Mouse (Mus musculus) activated CD4-positive, CD25-positive, alpha-beta regulatory T cell, adult 4 months (primary cell): ENCODE measurements around the gene Nagpa. TPM values are rescaled to one million over a fixed set of nuclear protein-coding genes. Genes with fewer than 3 reads are reported as not detected.
"Not testable (repeated sequence)": the region's sequence is repeated elsewhere in the genome, so short reads cannot be mapped to it uniquely, and the experiment has no call there.

Experiments used
- ATAC-seq: one replicate; pipeline ENCODE4 v1.8.0; 2017
- polyA plus RNA-seq, 2 experiments: library from polyadenylated mRNA; unstranded; fragments of 100-300 nt; shearing (Covaris generic); gene quantifications; one replicate each; pipeline ENCODE4 v1.2.1; 2017

The Nagpa gene
- polyA plus RNA-seq: 10 to 100 TPM; 10.5 to 17.3 TPM

DNA sequence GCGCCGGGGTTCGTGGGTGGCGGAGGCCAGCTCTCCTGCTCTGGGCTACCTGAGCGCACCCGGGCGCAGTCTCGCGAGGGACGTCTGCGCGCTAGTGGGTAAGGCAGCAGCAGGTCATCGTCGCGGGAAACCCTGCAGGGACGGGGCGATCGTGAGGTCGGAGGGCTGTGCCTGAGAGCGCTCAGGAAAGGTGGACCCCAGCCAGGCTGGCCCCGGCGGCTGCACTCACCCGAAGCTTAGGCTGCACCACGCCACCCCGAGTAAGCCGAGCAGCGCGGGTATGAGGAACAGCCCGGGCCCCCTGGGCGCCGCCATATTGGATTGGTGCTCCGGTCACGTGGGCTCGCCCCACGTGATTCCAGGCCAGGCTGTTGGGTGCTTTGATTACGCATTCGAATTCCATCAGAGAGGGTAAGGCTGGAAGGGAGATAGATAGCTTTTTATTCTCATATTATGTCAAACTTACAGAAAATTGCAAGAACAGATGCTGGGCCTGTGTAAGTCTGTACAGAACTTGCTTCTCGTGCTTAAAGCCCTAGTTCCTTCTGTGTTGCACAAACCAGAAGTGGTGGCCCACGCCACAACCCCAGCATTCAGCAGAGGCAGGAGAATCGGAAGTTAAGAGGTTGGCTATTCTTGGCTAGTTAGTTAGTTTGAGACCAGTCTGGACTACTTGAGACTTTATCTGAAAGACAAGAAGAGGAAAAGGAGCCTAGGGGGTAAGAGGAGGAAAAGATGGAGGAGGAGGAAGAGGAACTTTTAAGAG, at the start of gene Nagpa:
Gene Nagpa (minus strand): TSS at position 345 of the 766 bp plus-strand sequence.
- peak; percentile 85 for ATAC-seq

DNA sequence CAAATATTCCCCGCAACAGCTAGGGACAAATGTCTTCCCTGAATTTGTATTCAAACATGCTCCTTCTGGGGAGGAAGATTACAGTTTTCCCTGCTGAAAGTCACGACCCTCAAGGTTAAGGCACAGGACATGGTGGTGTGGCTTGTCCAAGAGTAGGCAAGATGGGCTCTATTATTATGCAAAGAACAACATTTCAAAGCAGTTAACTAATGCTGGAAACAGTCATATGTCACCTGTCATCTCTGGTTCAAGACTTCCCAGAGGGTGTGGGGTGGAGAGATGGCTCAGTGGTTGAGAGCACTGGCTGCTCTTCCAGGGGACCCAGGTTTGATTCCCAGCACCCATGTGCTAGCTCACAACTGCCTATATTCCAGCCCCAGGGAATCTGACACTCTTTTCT, 48.4 kb upstream of the Nagpa start:
- ATAC-seq: no peak

DNA sequence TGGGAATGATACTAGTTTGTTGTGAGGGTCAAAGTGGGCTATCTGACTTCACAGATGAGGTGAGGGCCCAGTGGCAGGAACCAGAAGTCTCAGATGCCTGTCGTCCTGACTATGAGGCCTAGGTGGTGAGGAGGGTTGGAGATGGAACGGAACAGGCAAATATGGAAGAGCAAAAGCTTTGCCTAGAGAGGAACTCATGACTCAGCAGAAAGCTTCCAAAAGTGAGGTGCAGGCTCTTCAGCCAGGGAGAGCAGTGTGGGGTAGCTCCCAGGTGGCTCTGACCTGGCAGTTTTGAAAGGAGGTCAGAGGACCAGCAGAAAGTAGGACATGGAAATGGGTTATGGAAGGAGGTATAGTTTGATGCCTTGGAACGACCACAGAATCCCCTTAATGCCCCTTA, 47.1 kb upstream of the Nagpa start:
- no peak for ATAC-seq

DNA sequence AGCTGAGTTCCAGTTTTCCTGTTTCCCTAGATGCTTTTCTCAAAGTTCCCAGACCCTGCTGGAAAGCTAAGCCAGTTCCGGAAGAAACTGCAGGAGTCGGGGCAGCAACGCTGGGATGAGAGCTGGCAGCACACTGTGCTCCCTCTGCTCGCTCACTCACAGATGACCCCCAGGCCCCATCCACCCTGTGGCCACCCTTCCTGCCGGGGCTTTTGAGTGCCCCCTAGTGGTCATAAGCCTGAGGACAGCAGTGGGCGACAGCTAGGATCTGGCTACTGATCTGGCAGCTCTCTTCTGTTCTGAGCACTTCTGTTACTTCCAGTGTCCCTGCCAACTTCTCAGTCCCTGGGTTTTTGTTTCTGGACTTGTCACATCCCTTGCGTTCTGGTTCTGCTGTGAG, 40.6 kb upstream of the Nagpa start:
- ATAC-seq: peak; percentile 75

DNA sequence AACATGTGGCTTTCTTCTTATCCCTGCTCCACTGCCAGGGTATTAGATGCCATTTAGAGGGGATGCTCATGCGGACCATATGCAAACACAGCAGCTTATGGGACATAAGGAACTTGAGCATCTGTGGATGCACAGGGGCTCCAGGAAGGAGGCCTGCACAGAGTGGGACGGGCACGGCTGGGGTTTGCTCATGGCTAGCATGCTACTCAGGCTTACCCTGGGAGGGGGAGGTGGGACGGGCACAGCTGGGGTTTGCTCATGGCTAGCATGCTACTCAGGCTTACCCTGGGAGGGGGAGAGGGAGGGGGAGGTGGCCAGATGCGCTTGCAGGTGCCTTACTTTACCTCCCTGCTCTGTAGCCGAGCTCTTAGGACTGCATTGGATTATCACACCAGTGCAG, 39.1 kb upstream of the Nagpa start:
- ATAC-seq: no peak

DNA sequence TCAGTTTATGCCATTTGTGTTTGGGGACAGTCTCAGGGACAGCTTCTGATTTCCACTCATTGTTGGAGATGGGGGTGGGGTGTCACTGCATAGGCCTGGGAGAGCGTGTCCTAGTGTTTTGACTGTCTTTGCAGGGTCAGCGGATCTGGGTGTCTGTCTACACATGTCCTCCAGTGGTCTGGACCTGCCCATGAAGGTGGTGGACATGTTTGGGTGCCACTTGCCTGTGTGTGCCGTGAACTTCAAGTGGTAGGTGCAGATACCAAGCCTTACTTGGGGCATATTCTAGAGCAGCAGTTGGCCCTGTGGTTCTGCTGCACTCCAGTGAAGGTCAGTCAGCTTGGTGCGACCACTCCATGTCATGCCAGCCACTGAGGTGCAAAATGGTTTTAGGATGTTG, 38.5 kb upstream of the Nagpa start:
- no peak for ATAC-seq

DNA sequence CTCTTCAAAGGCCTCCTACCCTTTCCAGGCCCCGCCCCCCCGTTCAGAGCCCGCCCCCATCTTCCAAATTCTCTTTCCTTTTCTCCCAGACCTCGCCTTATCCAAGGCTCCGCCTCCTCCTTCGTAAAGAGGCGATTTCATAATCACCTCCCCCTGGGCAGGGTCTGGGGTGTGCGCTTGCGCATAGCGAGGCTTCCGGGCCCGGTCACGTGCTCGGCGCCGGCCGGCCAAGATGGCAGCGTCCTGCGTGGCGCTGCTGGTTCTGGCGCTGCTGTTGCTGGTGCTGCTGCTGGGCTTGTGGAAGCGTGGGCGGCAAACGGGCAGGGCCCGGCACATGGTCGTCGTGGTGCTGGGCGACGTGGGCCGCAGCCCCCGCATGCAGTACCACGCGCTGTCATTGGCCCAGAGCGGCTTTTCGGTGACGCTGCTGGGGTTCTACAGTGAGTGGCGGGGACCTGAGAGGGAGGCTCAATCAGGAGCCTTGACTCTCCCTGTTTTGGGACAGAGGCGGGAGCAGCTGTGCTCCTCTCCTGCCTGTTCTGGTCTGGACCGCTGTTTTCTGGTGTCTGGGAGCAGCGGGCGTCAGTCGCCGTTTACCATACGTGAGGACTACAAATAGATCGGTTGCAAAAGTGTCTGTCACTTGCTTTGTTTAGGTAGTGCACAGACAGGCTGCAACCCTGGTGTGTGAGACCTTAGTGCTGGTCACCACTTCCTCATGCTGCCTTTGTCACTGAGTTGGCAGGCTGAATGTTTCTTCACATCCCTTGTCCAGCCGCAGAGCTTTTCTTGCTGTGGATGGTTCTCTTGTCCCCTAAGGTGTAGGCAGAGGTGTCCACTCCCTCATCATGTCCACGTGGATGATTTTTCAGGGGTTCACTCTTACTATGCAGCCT, 29.9 kb upstream of the Nagpa start, which contains the start of gene Alg1:
Gene Alg1 (plus strand): TSS at position 204 of the 896 bp plus-strand sequence.
- ATAC-seq: peak; percentile 92

DNA sequence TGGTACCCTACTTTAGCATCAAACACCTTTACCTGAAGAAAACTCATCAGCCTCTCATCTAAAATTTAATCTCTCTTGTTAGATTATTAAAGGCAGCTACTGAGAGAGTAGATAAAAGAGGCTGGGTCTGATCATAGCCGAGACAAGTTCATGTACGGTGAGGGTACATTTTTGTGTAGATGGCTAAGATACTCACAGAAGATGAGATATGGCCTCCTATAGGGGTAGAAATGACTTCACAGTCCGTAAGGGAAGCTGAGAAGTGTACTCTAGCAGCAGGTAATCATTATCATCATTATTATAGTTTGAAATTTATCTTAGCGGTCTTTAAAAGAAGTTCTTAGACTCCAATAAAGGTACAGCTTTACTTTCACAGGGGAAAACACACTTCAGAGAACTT, 29.2 kb upstream of the Nagpa start:
- no peak for ATAC-seq

DNA sequence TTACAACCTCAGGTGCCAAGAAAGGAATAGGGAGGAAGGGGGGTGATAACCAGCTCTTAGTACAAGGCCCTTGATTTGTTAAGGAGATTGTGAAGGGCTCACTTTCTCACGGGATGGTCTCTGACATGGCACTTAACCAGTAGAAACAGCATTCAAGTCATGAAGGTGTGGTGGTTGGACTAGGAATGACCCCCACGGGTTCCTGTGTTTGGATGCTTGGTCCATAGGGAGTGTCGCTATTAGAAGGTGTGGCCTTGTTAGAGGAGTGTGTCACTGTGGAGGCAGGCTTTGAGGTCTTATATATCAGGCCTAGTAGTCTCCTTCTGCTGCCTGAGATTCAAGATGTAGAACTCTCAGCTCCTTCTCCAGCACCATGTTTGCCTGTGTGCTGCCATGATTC, 24.3 kb upstream of the Nagpa start:
- ATAC-seq: not testable (repeated sequence)

DNA sequence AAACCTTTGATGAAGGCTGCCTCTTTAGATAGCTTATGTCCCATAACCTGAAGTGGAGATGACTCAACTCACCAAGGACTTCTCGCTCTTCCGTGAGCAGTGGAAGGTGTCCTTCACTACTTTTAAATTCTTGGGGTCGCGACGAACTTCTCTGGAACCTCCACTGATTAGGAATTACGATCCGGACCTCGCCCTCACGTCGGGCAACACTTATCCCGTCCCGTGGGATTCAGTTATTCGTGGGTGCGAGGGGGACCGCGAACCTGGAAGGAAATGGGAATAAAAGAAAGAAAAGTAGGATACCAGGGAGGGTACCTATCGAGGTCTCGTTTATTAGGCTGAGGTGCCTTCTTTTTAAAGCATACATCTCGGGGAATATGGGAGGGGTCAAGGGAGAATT, 23.7 kb upstream of the Nagpa start:
- not testable (repeated sequence) for ATAC-seq

DNA sequence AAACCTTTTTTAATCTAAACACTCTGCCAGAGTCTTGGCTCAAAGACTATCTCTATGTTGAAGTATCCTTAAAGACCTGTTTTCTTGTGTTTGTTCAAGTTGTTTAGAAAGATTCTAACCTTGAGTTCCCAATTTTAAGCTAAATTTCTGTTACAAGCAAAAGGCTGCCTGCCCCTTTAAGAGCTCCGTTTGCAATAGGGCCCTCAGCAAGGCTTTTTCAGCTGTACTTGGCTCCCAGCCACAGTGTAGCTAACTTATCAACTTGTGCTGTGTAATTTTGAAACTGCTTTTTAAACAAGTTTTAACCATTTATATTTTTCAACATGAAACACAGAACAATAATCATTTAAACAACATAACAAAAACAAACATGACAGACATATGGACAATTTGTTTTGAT, 22.7 kb upstream of the Nagpa start:
- not testable (repeated sequence) for ATAC-seq

DNA sequence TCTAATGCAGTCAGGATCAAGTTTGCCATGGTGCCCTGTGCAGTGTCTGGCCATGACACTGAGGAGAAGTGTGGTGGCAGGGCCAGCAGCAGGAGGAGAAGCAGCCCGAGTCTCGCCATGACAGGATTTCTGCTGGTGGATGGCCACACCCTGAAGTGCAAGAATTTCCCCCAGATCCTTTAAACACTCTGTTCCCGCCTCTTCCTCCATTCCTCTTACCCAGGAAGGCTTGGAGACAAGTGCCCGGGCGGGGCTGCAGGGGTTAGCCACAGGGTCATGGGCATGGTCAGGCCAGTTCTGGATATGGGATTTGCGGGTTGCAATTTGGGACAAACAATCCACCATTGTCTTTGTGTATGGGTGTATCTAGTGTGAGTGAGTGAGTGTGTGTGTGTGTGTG, 18.3 kb upstream of the Nagpa start, which contains the start of gene AU021092:
Gene AU021092 (minus strand): TSS at position 160 of the 400 bp plus-strand sequence.
- ATAC-seq: no peak

DNA sequence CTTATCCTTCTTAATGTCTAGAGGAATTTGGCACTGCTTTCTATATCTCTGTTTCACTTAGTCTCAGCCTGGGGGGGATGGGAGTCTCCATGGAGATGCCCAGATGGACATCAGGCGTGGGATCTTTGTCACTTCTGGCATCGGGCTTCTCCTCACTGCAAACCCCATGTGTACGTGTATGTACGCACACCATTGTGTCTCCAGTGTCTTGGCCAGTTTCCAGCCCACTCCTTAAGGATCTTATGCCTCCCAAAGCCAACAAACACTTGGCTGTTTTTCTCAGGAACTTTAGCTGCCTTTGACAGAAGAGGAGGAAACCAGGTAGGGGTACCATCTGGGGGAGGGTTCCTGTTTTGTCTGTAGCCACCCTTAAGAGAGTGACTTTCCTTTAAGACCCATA, 17.6 kb upstream of the Nagpa start:
- no peak for ATAC-seq

DNA sequence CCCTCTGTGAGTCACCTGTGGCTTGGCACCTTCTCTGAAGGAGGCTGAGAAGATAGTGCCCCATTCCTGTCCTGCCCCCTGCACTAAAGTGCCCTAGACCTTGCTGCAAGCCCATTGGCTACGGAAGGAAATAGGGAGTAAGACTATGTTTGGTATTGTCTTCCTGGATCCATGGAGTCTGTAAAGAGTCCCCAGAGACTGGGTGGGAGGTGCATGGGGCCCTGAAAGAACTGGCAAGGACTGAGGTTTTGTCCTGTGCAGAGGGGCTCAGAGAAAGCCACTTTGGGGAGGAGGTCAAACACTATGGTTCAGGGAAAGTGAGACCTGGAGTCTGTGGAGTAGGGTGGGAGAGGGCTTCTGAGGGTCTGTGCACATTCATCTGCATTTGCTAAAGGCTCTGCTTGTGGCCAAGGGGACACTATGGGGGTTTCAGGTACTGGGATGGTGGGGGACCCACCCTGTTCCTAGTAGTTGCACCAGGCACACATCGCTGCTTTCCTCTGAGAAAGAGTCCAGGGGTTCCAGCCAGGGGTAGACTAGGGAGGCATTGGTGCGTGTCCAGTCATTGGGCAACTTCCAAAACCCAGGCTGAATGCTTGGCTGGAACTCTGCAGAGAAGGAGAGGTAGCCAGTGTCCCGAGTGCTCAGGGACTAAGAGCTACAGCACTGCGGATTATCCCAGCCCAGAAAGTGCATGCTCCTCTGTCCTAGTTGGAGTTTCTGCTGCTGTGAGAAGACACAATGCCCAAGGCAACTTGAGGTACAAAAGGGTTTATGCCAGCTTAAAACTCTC, 13.7 kb upstream of the Nagpa start:
- ATAC-seq: no peak

DNA sequence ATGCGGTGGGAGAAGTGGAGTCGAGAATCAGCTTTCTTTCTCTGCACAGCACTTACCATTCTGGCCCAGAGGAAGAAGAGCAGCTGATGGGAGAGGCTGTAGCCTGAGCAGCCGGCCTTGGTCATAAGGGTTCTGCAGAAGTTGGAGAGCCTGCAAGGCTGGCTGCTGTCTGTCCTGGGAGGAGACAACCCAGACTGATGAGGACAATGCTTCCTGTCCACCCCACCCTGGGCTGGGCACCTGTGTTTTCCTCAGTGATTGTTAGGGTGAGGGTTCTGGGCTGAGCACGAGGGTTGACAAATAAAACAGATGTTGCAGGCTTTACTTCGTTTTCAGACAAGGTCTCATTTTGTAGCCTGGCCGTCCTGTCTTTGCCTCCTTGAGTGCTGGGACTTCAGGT, 12.9 kb upstream of the Nagpa start:
- no peak for ATAC-seq

DNA sequence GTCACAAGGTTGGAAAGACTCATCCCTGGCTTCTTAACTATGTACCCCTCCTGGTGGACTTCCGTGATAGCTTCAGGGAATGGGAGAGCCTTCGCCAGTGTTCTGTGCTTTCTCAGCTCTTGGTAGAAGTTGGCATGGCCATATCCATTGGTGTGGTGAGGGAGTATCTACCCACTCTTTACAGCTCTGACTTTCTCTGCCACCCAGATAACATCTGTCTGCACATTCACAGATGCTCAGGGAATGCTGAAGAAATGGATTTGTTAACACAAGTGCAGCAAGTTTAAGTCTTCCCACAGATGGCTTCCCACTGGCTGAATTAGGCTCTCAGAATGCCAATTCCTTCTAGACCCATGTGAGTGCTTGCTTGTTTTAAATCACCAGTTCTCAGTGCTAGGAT, 10.3 kb upstream of the Nagpa start:
- no peak for ATAC-seq

DNA sequence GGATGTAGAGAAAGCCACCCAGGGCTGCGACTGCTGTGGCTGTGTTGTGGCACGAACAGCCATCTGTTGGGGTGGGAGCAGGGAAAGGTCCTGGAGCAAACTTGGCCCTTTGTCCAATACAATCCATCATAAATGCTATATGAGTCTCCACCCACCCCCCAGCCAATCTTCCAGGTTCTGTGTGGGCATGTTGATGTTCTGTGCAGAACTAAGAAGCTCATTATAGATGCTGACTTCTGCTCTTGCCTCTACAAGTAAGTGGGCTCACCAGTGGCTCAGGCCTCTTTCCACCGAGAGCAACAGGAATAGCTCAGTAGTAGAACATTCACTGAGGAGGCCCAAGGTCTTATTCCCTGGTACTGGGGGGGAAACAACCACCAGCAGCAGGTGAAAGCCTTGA, 8.3 kb upstream of the Nagpa start:
- no peak for ATAC-seq

DNA sequence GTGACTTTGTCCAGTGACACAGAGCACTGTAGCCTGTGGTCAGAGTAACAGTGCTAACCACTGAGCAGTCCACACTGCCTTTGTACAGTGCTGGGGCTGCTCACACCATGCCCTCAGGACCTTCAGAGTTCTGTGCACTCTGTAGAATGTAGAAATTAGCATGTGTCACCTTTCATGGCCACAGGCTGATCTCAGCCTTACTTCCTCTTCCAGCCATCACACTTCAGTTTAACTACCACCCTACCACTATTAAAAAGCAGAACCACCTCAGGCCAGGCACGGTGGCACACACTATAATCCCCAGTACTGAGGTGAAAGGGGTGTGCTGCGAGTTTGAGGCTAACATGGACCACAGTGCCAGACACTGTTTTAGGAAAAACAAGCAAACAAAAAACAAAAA, 6.6 kb upstream of the Nagpa start:
- ATAC-seq: no peak

DNA sequence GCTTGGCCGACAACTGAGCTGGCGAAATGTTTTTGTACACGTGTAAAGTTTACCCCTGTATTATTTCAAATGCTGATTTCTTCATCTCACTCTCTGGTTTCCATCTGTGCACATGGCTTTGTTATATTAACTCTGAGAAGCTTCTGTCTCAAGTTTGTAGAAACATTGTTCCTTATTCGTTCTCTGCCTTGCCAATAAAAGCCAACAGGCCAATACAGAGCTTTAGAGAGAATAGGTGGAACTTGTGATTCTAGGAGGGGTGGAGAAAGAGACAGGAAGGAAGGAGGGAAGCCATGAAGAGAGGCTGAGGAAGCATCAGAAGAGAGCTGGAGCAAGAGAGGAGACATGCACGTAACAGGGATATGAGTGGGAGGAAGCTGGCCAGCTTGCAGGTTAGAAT, 2.2 kb upstream of the Nagpa start:
- no peak for ATAC-seq

DNA sequence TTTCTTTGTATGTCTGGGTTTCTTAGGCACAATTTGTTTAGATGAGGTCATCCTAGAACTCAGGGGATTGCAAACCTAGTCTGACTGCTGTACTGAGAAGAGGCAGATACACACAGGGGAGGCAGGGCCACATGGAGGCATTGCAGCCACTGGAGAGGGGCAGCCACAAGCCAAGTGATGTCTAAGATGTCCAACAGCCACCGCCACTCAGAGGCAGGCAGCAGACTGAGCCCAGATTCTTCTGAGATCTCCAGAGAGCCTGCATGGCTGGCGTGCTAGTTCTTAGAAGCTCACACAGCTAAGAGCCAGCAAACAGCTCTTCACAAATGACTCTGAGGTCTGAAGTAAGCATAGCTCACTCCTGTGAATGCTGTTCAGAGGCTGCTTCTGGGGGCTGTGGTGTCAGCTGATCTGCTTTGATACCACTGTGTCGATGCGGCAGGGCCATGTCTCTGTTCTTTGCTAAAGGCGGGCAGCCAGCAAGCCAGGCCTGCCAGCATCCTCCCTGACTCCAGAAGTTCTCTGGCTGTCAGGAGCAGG, 1.7 kb upstream of the Nagpa start:
- no peak for ATAC-seq

DNA sequence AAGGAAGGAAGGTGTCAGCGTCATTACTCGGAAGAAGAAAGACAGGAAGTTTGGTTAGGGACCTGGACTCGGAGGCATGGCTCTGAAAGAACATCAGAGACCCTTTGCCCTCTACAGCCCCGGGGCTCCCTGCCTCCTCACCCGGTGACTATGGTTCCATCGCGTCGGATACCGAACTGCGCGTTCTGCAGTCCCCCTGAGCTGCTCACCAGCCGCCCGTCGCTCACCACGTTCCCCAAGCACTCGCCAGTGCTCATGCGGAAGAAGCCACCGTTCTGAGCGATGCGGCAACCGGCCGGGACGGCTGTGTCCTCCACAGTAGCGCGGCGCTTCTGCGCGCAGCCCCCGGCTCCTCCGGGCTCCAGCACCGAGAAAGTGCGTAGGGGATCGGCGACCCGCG, 612 bp downstream of the Nagpa start:
- peak; percentile 50 for ATAC-seq

DNA sequence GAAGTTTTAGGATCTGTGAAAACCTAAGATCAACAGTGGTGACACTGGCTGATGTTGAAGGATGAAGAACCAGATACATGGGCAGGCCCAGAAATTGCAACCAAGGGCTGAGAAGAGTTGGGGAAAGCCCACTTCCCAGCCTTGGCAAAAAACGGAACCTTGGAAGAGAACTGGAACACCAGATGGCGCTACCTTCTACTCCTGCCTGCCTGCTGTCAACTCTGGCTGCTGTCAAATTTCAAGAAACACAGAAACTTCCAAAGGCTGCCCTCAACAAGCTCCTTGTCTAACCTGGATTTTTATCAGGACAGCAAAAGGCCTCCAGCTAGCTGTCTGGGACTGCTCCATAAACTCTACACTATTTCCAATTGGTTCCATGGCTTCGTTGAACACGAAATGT, 1.1 kb downstream of the Nagpa start:
- ATAC-seq: no peak

DNA sequence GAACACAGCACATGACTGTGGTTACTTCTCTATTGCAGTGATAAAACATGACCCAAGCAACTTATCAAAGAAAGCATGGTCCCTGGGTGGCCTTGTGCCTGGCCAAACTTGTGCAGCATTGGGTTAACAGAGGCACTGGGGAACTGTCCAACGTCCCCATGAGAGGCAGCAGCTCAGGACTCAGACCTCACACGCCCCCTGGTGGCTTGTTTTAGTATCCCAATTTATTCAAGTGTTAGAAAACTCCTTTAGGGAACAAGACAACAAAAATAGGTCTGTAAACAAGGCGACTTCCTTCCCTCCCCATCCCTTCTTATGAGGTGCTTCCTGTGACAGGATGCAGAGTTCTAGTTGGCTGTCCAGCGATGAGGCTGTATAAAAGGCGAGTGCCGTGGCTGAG, 8.7 kb downstream of the Nagpa start:
- no peak for ATAC-seq
